Mouse (Mus musculus): Measurements from ENCODE around the gene Disp1.
A peak's percentile ranks its signal among the peaks of the same experiment; 100 is the strongest.

Gene Disp1

DNA sequence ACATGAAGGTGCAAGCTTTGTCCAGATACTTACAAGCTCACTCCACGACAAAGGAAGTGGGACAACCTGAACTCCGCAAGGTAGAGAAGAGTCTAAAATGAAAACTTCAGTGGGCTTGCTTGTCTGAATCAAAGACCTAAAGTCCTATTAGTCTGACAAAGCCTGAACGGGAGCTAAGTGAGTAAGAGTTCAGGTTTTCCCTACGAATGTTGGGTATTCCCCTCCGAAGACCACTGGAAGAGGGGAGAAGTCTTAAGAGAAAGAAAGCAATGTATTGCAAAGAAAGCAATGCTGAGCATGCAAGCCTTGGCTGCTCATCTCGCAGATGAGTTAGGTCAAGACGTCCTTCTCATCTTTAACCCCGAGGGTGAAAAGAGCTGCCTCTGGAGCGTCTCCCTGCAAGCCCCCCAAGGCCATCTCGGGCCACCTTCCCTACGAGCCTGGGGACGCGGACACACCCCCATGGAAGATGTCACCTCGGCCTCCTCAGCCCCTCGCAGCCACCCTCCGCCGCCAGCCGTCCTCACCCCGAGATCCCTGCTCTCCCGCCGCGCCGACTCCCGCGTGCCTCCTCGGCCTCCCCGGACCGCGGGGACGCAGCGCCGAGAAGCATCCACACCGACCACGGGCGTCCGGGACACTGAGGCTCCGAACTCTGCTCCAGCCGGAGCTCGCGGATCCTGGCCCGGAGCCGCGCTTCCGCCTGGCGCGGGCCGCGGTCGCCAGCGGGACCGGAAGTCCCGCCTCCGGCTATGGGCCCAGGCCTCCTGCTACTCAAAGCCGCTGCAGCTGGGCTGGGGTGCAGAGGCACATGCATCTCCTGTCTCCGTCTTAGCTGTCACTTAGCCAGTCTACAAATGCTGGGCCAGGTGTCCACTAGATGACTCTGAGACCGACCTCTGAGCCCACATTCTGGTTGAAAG lies at the start of gene Disp1:
Gene Disp1 (minus strand): TSS at position 727 of the 923 bp plus-strand sequence.
- peak; percentile 66 for DNase-seq (ENCODE audit: low spot score)

DNA sequence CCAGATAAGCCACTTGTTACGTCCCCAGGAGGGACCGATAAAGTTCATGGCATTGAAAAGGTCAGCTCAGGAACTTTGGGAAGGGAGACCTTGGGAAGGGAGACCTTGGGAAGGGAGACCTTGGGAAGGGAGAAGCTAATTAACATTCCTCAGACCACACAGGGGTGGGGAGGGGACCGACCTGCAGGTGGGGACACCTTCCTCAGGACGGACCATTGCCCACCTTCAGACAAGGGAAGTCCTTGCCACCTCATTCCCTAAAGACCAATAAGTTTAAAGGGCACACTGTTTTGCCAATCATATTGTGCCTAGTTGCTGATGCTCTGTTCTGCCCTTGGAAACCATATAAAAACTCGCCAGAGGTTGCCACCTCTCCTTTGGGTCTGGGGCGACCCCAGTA lies 46.3 kb upstream of the Disp1 start:
- no peak for DNase-seq (ENCODE audit: low spot score)

DNA sequence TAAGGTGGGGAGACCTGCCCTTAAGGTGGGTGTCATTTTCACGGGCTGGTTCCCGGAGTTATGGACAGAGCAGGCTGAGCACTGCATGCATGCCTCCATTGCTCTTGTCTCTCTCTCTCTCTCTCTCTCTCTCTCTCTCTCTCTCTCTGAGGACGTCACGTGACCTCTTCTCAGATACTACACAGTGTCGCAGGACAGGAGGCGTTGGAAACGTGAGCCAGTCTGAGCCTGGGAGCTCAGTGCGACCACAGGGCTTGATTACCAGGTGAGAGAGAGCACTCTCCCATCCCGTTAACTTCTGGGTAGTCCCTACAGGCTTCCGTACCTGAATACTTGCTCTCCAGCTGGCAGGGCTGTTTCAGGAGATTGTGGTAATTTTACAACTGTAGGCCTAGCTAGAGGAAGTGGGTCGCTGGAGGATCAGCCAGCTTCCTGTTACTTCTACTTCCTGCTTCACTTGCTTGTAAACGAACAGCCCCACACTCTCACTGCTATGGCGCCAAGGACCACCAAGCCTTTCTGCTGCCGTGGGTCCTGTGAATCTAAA lies 44.7 kb upstream of the Disp1 start:
- DNase-seq (ENCODE audit: low spot score): no peak

DNA sequence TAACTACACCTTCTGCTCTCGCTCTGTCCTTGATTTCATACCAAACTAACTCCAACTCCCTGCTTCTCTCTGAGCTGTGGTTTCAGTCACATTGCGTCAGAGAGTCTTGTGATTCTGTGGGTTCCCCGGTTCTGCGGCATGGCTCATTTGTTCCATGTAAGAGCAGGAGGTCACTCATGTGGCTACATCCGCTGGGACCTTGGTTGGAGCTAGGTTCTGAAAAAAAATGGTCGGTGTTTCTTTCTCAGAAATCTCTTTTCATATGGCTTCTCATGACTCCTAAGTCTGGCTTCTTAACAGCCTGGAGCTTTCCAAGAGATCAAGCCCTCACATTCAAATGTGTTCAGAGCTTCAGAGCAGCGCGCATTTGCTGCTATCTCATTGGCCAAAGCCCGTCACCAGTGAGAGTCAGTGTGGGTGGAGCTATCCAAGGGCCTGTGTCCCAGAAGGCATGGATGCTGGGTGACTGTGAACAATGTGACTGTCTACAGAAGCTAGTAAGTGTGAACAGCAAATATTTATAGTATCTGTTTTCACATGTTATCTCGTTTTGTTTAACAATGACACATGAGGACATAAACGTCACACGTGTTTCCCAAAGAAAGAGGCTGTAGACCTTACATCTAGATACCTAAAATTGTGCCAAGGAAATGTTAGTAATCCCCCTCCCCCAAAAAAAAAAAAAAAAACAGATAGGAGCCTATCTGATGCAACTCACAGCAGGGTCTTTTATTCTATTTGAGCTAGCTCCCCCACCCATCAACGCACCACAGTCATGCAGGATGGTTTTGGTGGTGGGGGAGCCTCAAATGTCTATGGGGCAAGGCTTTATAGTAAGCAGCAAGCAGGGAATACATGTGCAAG lies 43.1 kb upstream of the Disp1 start:
- DNase-seq (ENCODE audit: low spot score): no peak

DNA sequence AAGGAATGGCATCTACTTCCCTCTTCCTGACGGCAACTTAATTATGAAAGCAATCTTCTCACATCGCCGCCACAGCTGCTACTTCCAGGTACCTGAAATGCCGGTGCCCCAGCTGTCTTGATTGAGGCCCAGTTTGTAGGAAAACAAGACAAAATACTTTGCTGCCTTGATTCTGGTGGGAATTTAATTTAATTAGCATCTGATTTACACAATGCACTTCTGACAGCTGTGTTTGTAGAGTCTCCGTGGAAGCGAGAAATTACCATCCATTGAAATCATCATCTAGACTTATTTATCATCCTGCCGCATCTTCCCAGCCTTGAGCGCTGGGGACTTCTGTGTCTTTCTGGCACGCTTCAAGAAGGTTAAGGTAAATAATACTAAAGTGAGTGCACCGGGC lies 31.3 kb upstream of the Disp1 start:
- DNase-seq (ENCODE audit: low spot score): no peak

DNA sequence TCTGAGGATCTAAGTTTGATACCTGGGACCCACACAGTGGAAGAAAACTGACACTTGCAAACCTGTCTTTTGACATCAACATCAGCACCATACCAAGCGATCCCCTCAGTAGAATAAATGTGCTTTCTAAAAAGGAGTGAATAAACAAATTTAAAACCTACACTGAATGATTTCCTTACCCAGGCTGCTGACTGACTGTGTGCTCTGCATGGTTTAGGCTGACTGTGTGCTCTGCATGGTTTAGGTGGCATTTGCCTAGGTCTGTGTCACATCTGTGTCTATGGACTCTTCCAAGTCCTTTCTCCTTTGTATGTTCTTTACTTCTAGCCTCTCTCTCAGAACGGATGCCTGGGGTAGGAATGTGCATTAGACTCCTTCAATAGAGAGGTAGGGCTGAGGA lies 30.5 kb upstream of the Disp1 start:
- no peak for DNase-seq (ENCODE audit: low spot score)

DNA sequence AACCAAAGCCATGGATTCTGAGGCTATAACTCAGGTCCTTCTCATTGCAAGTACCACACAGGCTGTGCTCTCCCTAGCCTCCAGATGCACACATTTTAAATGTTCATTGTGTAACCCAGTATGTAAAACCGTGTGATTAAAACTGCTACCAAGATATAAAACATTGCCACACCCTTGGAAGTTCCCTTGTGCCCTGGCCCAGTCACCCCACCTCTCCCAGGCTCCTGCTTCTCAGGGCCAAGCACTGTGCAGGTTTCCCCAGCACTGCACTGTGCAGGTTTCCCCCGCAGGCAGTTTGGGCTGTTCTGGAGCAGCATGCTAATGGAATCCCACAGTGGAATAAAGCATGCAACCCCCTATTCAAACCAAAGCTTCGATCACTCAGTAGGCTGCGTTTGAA lies 29.3 kb upstream of the Disp1 start:
- DNase-seq (ENCODE audit: low spot score): no peak

DNA sequence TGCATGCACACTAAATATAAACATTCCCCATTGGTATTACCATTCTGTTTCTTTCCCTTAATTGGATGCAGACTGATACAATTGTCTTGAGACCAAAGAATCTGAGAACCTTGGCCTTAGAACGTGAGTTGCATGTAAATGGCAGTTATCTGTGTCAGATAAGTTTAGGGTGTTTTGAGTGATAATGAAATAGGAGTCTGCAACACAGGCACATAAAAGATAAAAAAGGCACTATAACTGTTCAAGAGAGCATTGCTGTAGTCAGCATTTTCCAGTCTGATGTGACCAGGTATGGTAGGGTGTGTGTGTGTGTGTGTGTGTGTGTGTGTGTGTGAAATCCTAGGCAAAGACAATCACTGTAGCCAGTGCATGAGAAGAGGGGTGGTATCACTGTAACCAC lies 26.8 kb upstream of the Disp1 start:
- no peak for DNase-seq (ENCODE audit: low spot score)

DNA sequence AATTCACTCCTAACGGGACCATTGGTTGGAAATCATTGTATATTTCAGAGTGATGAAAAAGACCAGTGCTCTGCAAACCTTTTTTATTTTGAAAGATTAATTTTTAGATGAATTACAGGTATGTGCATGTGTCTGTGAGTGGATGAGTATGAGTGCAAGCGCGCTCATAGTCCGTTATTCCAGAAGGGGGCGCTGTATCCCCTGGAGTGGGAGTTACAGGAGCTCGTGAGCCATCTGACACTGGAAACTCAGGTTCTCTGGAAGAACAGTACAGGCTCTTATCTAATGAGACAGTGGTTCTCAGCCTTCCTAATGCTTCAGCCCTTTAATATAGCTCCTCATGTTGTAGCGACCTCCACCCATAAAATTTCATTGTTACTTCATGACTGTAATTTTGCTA lies 22.0 kb upstream of the Disp1 start:
- no peak for DNase-seq (ENCODE audit: low spot score)

DNA sequence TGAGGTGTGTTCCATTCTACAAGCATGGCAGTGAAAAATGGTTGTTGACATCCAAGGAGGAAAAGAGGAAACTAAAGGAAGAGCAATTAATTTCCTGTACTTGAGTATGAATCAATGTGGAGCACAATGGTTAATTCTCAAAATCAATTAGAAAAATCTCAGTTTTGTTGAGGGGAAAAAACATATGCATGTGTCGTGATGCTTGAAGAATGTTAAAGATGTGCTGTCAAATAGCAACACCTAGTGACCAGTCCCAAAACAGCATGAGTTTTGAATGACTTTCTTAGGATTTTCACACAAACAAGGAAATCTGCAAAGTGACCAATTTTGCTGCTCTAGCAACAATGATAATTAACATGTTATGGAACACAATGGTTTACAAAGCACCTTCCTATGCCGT lies 16.6 kb upstream of the Disp1 start:
- no peak for DNase-seq (ENCODE audit: low spot score)

DNA sequence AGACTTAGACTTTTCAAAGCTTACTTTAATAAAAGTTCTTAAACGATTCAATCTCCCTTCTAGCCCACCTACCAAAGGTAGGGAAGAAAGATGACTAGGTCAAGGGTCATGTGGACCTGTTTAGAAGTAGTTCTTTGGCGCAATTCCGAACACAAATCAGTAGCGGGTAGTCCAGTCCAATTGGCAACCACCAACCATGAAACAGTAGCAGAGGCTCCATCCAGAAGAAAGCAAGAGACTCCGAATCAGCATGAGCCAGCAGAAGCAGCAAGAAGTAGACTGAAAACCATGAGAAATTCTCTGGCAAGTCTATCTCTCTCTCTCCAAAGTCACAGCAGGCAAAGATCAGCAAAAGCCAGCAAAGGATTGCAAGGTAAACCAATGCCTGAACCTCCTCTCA lies 15.1 kb upstream of the Disp1 start:
- DNase-seq (ENCODE audit: low spot score): no peak

DNA sequence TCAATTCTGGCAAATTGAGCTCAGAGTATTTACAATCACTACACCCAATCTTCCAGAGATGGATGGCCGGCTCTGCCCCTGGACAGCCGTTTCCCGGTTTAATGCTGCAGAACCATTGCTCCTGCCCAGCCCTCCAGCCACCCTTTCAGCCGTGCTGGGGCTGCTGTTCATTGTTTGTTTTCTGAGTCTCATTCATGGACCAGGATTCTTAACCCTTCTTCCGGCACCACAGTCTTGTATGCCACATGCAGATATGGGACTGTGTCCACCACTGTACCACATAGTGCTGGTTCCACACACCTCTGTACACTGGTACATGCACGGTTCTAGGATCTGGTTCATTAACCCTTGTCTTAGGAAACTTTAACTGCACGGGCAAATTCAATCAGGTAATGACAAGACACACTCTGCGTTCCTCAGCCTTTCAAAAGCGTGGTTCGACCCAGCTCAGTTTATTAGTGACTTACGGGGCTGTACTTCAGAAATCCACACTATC lies 12.4 kb upstream of the Disp1 start:
- no peak for DNase-seq (ENCODE audit: low spot score)

DNA sequence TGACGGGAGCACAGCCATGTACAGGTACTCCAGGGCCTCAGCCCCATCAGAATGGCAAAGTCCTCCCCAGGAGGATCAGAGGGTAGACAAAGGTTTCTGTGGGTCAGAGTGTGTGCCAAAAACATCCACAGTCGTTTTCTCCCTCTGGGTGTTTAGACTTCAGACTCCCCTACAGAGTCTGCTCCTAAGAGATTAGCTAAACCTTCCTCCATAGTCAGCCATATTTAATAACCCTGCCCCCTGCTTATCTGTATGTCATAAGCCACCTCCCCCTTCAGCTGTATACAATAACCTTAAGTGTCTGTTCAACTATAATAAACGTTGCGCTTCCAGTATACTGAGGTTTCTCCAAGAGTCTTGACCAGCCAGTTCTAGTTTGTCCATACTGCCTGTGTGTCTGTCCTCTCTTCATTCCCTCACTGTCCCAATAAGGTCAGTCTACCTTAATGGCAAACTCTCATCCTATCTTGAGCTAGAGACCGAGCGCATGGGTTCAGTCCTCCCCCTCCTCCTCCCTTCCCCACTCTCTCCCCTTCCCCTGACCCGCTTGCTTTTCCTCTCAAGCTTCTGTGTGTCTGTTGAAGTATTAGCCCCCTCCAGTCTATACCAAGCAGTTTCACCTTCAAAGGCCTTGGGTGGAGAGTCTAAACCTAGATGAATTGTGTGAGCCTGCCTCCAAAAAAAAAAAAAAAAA lies 11.8 kb upstream of the Disp1 start:
- no peak for DNase-seq (ENCODE audit: low spot score)

DNA sequence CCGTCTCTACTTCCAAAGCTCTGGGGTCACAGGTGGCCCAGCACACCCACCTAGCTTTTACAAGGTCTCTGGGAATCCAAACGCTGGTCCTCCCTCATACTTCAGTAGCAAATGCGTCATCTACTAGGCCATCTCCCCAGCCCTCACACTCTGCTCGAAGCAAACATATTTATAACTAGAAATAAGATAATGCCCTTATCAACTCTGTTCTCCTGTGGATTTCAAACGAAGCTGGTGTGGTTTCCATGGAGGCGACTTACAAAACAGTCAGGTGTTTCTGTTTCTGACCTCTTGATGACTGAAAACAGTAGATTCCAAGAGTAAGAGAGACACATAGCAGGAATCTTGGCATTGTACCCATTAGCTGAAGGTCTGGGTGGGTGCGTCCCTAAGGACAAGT lies 6.1 kb upstream of the Disp1 start:
- no peak for DNase-seq (ENCODE audit: low spot score)

DNA sequence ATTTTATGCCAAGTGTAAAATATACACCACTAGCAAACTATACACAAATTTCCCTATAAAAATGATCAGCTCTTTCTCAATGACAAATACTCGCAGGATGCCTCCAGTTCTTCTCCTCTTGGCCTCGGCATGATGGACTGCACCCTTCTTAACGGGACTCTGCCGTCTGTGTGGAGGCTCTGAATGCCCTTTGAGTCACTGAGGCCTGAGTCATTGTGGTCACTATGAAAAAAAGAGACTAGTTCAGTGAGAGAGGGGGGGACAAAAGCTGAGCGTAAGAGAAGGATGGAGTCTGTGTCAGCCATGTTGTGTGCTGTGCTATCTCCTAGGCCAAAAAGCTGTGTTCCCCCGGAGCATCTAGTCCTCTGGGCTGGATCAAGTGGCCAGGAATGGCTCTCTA lies 2.3 kb downstream of the Disp1 start:
- no peak for DNase-seq (ENCODE audit: low spot score)

DNA sequence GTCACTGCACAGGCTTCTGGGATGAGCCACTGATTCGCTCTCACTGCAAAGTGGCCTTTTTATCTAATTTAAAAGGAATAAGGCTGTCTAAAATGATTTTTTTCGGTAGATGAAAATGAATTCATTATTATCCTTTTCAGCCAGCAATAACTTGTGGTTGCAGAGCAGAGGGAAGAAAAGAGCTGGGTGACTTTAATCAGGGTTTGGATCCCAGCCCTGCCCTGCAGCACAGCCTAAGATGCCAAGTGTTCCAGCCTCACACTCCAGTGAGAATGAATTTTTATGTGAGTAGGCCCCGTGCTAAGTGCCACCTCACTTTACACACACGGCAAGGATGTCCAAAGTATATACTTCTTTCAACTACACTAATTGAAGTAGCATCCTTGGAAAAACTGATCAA lies 4.6 kb downstream of the Disp1 start:
- no peak for DNase-seq (ENCODE audit: low spot score)

DNA sequence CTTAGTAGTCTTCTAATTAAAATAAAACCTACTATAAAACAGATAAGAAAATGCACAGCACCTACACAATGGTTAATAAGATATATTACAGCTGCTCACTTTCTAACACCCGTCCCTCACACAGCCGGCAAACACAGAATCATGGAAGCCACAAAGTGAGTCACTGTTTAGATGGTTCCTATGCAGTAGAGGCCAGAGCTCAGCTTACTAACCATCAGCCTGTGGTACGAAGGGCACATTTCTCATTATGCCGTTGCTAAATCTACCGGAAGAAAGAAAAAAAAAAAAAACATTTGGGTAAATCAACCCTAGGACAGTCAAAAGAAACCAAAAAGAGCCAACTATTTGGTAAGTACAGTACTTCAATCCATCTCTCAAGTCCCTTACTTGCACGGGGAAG lies 5.6 kb downstream of the Disp1 start:
- no peak for DNase-seq (ENCODE audit: low spot score)

DNA sequence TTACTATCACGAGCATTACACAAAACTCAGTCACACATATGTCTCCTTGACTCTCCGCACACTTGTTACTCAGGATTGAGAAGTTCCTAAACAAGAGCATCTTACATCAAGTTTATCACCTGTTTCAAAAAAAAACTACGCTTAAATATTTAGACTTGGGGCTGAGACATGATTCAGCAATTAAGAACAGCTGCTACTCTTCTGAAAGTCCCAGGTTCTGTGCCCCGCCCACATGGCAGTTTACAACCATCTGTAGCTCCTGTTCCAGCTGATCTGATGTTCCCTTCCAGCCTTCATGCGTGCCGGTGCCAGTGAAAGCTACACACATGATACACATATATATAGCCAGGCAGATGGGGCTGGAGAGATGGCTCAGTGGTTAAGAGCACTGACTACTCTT lies 7.5 kb downstream of the Disp1 start:
- DNase-seq (ENCODE audit: low spot score): no peak

DNA sequence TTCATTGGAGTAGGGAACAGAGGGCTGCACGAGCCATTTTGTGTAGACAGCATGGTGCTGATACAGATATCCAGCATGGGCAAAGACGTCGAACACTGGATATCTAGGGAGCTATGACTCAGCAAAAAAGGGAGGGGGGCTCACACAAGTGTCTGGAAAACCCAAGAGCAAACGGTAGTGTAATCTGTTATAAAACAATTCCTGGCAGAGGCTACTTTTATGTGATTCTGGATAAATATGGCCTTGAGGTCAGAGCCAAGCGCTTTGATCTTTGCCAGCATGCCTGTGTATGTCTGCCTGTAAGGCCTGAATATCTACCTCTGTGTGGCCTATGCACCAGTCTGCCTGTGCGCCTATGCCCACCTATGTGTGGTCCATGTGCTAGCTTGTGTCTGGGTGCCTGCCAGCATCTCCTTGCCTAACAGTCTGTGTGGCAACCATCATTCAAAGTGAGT lies 8.5 kb downstream of the Disp1 start:
- DNase-seq (ENCODE audit: low spot score): no peak

DNA sequence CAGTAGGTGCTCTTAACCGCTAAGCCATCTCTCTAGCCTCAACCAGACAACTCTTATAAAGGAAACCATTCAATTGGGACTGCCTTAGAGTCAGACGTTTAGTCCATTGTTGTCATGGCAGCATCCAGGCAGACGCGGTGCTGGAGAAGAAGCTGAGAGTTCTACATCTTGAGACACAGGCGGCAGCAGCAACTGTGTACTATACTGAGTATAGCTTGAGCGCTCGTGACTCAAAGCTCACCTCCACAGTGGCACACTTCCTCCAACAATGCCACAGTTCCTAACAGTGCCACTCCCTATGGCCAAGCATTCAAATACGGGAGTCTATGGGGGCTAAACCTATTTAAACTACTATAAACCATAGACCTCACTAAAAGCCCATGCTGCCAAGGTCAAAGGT lies 11.2 kb downstream of the Disp1 start:
- no peak for DNase-seq (ENCODE audit: low spot score)

DNA sequence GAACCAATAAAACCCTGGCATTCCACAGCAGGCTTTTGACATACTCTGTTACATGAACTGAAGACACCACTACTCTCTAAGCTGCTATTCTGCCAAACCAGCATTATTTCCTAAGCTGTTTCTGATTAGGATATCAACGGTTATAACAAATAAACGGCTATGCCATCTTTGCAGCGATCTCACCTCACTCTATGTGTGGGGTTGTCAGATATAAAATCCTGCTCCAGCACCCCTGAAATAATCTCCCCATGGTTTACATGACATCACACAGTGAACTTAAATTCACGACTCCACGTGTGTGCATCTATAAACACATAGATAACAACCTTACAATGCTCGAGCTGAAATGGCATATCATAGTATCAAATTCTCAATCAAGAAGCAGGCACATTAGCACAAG lies 13.7 kb downstream of the Disp1 start:
- DNase-seq (ENCODE audit: low spot score): no peak

DNA sequence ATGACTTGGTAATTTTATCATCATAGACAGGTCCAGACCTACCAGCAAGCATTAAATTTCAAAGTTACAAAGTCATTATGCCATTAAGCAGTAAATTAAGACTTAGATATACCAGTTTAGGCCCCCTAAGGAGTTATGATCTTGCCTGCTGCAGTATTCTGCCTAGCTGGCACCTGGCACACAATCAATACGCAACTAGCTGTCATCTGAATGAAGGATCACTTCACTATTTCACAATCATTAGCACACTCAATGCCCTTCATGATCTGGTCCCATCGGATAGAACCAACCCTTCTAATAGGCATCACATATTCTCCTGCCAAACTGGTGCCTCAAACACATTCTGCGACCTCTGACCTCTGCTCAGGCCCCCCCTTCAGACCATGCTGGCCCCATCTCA lies 14.2 kb downstream of the Disp1 start:
- no peak for DNase-seq (ENCODE audit: low spot score)

Measured in urinary bladder, postnatal 25 days (tissue).